Mouse (Mus musculus) heart, embryonic 16.5 days (tissue): ENCODE measurements around the gene Otor. TPM values are rescaled to one million over a fixed set of nuclear protein-coding genes. Genes with fewer than 3 reads are reported as not detected.

Source experiments
- ATAC-seq: fragments of 200-750 bp; cut with Nextera tagmentation; replicated peaks from 2 replicates; pipeline ENCODE4 v1.8.0; 2017; ENCODE audit warnings: moderate number of reproducible peaks; ENCODE audit not compliant: insufficient read depth, low FRiP score; ENCODE audit errors: extremely low read depth
- H3K27ac ChIP-seq: fragments of 300-500 bp; sonication (generic); 2 replicates; pipeline ENCODE4 v1.5.1; 2014; ENCODE audit warnings: mild to moderate bottlenecking, low read length, control low read depth, moderate library complexity
- H3K27me3 ChIP-seq: fragments of 300-500 bp; sonication (generic); 2 replicates; pipeline ENCODE4 v1.6.1; 2014; ENCODE audit warnings: low read length, mixed read lengths; ENCODE audit not compliant: control insufficient read depth, insufficient read depth
- H3K36me3 ChIP-seq: fragments of 300-500 bp; sonication (generic); 2 replicates; pipeline ENCODE4 v1.6.1; 2014; ENCODE audit not compliant: control insufficient read depth, insufficient read depth
- H3K4me1 ChIP-seq: fragments of 300-500 bp; sonication (generic); 2 replicates; pipeline ENCODE4 v1.6.1; 2014; ENCODE audit warnings: low read length, mixed read lengths; ENCODE audit not compliant: control insufficient read depth, insufficient read depth
- H3K4me2 ChIP-seq: fragments of 300-500 bp; sonication (generic); 2 replicates; pipeline ENCODE4 v1.6.1; 2014; ENCODE audit warnings: low read depth, mild to moderate bottlenecking, control low read depth, low read length
- H3K4me3 ChIP-seq: fragments of 300-500 bp; sonication (generic); 2 replicates; pipeline ENCODE4 v1.5.1; 2014; ENCODE audit warnings: mild to moderate bottlenecking, control low read depth, low read length
- H3K9ac ChIP-seq: fragments of 300-500 bp; sonication (generic); 2 replicates; pipeline ENCODE4 v1.6.1; 2014; ENCODE audit warnings: low read length, control low read depth
- H3K9me3 ChIP-seq: fragments of 300-500 bp; sonication (generic); replicated peaks from 2 replicates; pipeline ENCODE4 v1.6.1; 2016; ENCODE audit warnings: low read length; ENCODE audit not compliant: control insufficient read depth
- WGBS: fragments of 180-500 bp; shearing (Covaris S2); extraction: QIAGEN DNeasy Blood & Tissue Kit; methylation state at CpG from one replicate; pipeline ENCODE4 v1.1.7; 2014; 5-methylcytosine and 5-hydroxymethylcytosine counted together
- polyA plus RNA-seq: library from polyadenylated mRNA; unstranded; fragments of >200 nt; fragmentation: Nextera tagmentation; extraction: Ambion mirVana; gene quantifications from 2 replicates; pipeline ENCODE4 v1.2.1, GENCODE M21; 2015

The Otor gene
- polyA plus RNA-seq, 1 experiment from 2014 or later, result 0.30 TPM

GRCm38 (mm10) chr2:143062432-143062811, 15.9 kb upstream of the Otor start:
- H3K4me3 ChIP-seq, result peak overlapping the region; percentile 77
- H3K27ac ChIP-seq, result no peak overlapping the region
- H3K4me1 ChIP-seq, result peaks cover 7% of the 10 kb centered on the region
- H3K36me3 ChIP-seq, result peaks cover 11% of the 10 kb centered on the region; the same call in 1 of the 2 replicates
- H3K27me3 ChIP-seq, result no peaks in the 10 kb centered on the region
- H3K9ac ChIP-seq, result peak overlapping the region; percentile 84
- H3K4me2 ChIP-seq, result peak overlapping the region; percentile 86
- 51% methylated on average over 6 of the region's 6 CpGs for WGBS
- no peaks in the 10 kb centered on the region for H3K9me3 ChIP-seq
- 0 out of 2 replicates have a peak, but pooled peaks have one; percentile 2 for ATAC-seq

GRCm38 (mm10) chr2:143062812-143063792, 15.2 kb upstream of the Otor start, which contains the start of gene Snrpb2:
Snrpb2 (plus strand) TSS chr2:143063039.
- WGBS, result under 1% methylated on average over 55 of the region's 55 CpGs
- H3K27ac ChIP-seq, result 0 out of 2 replicates have a peak within 1 kb of the TSS, but pooled peaks have one; percentile 0
- H3K9ac ChIP-seq, result peak within 1 kb of the TSS; percentile 84
- peak within 1 kb of the TSS; percentile 86 for H3K4me2 ChIP-seq
- H3K4me3 ChIP-seq, result peak within 1 kb of the TSS; percentile 77
- ATAC-seq, result peak; percentile 82
- H3K9me3 ChIP-seq, result no peaks in the 10 kb centered on the region
- H3K4me1 ChIP-seq, result peaks cover 7% of the 10 kb centered on the region
- peaks cover 11% of the 10 kb centered on the region; the same call in 1 of the 2 replicates for H3K36me3 ChIP-seq
- H3K27me3 ChIP-seq, result no peaks in the 10 kb centered on the region

- H3K9me3 ChIP-seq, result no peaks in the 10 kb centered on the region
- 77% methylated on average over 3 of the region's 3 CpGs for WGBS
- peaks cover 7% of the 10 kb centered on the region for H3K4me1 ChIP-seq
- no peaks in the 10 kb centered on the region for H3K27me3 ChIP-seq
- ATAC-seq, result no peak
- no peak overlapping the region for H3K4me2 ChIP-seq
- no peak overlapping the region for H3K9ac ChIP-seq
- H3K36me3 ChIP-seq, result peaks cover 31% of the 10 kb centered on the region
- no peak overlapping the region for H3K4me3 ChIP-seq
- H3K27ac ChIP-seq, result peak overlapping the region; percentile 27; the same call in 1 of the 2 replicates
Measured at GRCm38 (mm10) chr2:143065914-143066313, 12.4 kb upstream of the Otor start.

- H3K9me3 ChIP-seq, result no peaks in the 10 kb centered on the region
- H3K27ac ChIP-seq, result peak overlapping the region; percentile 72
- no peaks in the 10 kb centered on the region for H3K27me3 ChIP-seq
- 0 out of 2 replicates have a peak, but pooled peaks have one; percentile 37 for ATAC-seq
- no peaks in the 10 kb centered on the region for H3K36me3 ChIP-seq
- H3K4me3 ChIP-seq, result no peak overlapping the region; the same call in 1 of the 2 replicates
- H3K4me2 ChIP-seq, result peak overlapping the region; percentile 27; the same call in 1 of the 2 replicates
- 41% methylated on average over 3 of the region's 3 CpGs for WGBS
- H3K4me1 ChIP-seq, result peaks cover 5% of the 10 kb centered on the region; the same call in 1 of the 2 replicates
- no peak overlapping the region for H3K9ac ChIP-seq
Measured at GRCm38 (mm10) chr2:143081693-143082092, 3.4 kb downstream of the Otor start.

GRCm38 (mm10) chr2:143084852-143085397, 6.7 kb downstream of the Otor start:
- Histone ChIP-seq H3K27ac (no peak overlapping the region), H3K4me2 (no peak overlapping the region), H3K9ac (no peak overlapping the region), H3K36me3 (no peaks in the 10 kb centered on the region), H3K27me3 (no peaks in the 10 kb centered on the region), H3K4me3 (no peak overlapping the region), H3K9me3 (no peaks in the 10 kb centered on the region), H3K4me1 (peaks cover 5% of the 10 kb centered on the region; the same call in 1 of the 2 replicates)
- 62% methylated on average over 2 of the region's 2 CpGs for WGBS
- ATAC-seq, result no peak

GRCm38 (mm10) chr2:143089866-143090265, 11.6 kb downstream of the Otor start:
- no peaks in the 10 kb centered on the region for H3K9me3 ChIP-seq
- 70% methylated on average over 8 of the region's 8 CpGs for WGBS
- no peak overlapping the region for H3K4me2 ChIP-seq
- H3K36me3 ChIP-seq, result no peaks in the 10 kb centered on the region
- no peak overlapping the region for H3K27ac ChIP-seq
- H3K4me1 ChIP-seq, result no peaks in the 10 kb centered on the region
- no peaks in the 10 kb centered on the region for H3K27me3 ChIP-seq
- H3K9ac ChIP-seq, result no peak overlapping the region
- no peak for ATAC-seq
- no peak overlapping the region for H3K4me3 ChIP-seq

- no peaks in the 10 kb centered on the region for H3K9me3 ChIP-seq
- WGBS, result 21% methylated on average over 6 of the region's 6 CpGs
- ATAC-seq, result peak; percentile 70
Measured at GRCm38 (mm10) chr2:143093726-143094125, 15.5 kb downstream of the Otor start.

GRCm38 (mm10) chr2:143094761-143095160, 16.5 kb downstream of the Otor start:
- Histone ChIP-seq H3K27ac (no peak overlapping the region), H3K27me3 (no peaks in the 10 kb centered on the region), H3K4me3 (no peak overlapping the region), H3K36me3 (no peaks in the 10 kb centered on the region), H3K9ac (no peak overlapping the region), H3K4me1 (no peaks in the 10 kb centered on the region), H3K9me3 (no peaks in the 10 kb centered on the region), H3K4me2 (no peak overlapping the region)
- ATAC-seq, result no peak
- 46% methylated on average over 6 of the region's 6 CpGs for WGBS

More at GRCm38 (mm10) chr2:143093726-143094125, 15.5 kb downstream of the Otor start:
- Histone ChIP-seq H3K4me3 (no peak overlapping the region), H3K27ac (no peak overlapping the region), H3K4me1 (no peaks in the 10 kb centered on the region), H3K36me3 (no peaks in the 10 kb centered on the region), H3K4me2 (no peak overlapping the region), H3K9ac (no peak overlapping the region), H3K27me3 (no peaks in the 10 kb centered on the region)

GRCm38 (mm10) chr2:143097170-143097569, 18.9 kb downstream of the Otor start:
- Histone ChIP-seq H3K9ac (no peak overlapping the region), H3K4me1 (no peaks in the 10 kb centered on the region), H3K4me3 (no peak overlapping the region), H3K9me3 (no peaks in the 10 kb centered on the region), H3K36me3 (no peaks in the 10 kb centered on the region), H3K27ac (no peak overlapping the region), H3K27me3 (no peaks in the 10 kb centered on the region), H3K4me2 (no peak overlapping the region)
- ATAC-seq, result no peak
- WGBS, result 69% methylated on average over 1 of the region's 1 CpGs
